Mouse (Mus musculus) v-Abl transformed pro-B cells (cell line): ENCODE measurements around the gene Ifitm5.

ENCODE experiments used
- in situ Hi-C, 2 experiments: fragments of 400-800 bp; cut with MboI; formaldehyde crosslinking; loops; one replicate each; pipeline ENCODE4 v1.15.1; 2025; ENCODE audit not compliant: unreplicated experiment in 2 of 2

Gene Ifitm5

GRCm38 (mm10) chr7:140967862-140968591 is 17.9 kb upstream of the Ifitm5 start:
- in situ Hi-C loops = loop anchor here in 1 of 2 experiments (25.0 kb wide), 1 partner anchor 219 kb away; the partner anchor contains the start of genes Hras and Lrrc56

- in situ Hi-C loops = loop anchor here in 1 of 2 experiments (25.0 kb wide), 1 partner anchor 220 kb away; the partner anchor contains the start of genes Hras and Lrrc56
These were observed 16.8 kb upstream of the Ifitm5 start, which contains the start of gene Ifitm1 for GRCm38 (mm10) chr7:140966921-140967320. Gene Ifitm1, plus strand, starts transcription at chr7:140967221.

GRCm38 (mm10) chr7:140962733-140963132 is 12.6 kb upstream of the Ifitm5 start:
- in situ Hi-C loops = loop anchor here in 1 of 2 experiments (25.0 kb wide), 1 partner anchor 225 kb away; the partner anchor contains the start of genes Hras and Lrrc56

GRCm38 (mm10) chr7:140961416-140961815 is 11.3 kb upstream of the Ifitm5 start:
- in situ Hi-C loops = loop anchor here in 1 of 2 experiments (25.0 kb wide), 1 partner anchor 226 kb away; the partner anchor contains the start of genes Hras and Lrrc56

DNA sequence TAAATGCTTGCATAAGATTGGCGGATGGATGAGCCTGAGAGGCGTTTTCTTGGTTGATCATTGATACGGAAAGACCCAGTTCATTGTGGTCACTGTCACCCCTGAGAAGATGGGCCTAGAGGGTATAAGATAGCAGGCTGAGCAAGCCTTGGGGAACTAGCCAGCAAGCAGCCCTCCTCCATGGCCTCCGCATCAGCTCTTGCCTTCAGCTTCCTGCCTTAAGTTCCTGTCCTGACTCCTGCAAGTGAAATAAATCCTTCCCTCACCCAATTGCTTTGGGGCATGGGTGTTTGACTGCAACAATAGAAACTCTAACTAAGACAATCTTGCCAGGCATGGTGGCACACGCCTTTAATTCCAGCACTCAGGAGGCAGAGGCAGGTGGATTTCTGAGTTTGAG is 9.9 kb upstream of the Ifitm5 start:
- in situ Hi-C loops = loop anchor here in 1 of 2 experiments (25.0 kb wide), 1 partner anchor 227 kb away; the partner anchor contains the start of genes Hras and Lrrc56

GRCm38 (mm10) chr7:140959181-140959901 is 9.2 kb upstream of the Ifitm5 start:
- in situ Hi-C loops = loop anchor here (5.0 to 25.0 kb wide), 5 partner anchors 38 to 228 kb away; partner anchors contain the start of genes Hras (in 1 of the 2), Ifitm3 (in 1 of the 2) and Lrrc56 (in 1 of the 2)

DNA sequence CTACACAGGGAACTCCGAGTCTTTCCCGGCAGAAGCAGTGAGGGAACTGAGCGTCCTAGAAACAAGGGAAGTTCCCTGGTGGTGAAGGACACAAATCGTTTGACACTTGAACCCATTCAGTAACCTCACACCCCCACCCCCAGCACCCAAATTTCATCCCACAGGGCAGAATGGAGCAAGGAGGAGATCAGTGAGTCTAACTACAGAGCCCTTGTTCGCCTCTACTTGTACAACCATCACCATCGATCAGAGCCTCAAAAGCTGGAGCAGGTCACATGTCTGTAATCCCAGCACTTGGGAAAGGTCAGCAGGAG is 6.4 kb upstream of the Ifitm5 start:
- in situ Hi-C loops = loop anchor here (5.0 to 25.0 kb wide), 5 partner anchors 41 to 231 kb away; partner anchors contain the start of genes Hras (in 1 of the 2), Ifitm3 (in 1 of the 2) and Lrrc56 (in 1 of the 2)

GRCm38 (mm10) chr7:140955758-140956555 is 5.9 kb upstream of the Ifitm5 start, which contains the start of the genes Gm45717 and Ifitm2:
Gene Gm45717, minus strand, starts transcription at chr7:140955937.
Gene Ifitm2, minus strand, starts transcription at chr7:140955987.
- in situ Hi-C loops = loop anchor here (5.0 to 25.0 kb wide), 5 partner anchors 41 to 231 kb away; partner anchors contain the start of genes Hras (in 1 of the 2), Ifitm3 (in 1 of the 2) and Lrrc56 (in 1 of the 2)

- in situ Hi-C loops = loop anchor here (5.0 to 25.0 kb wide), 5 partner anchors 42 to 232 kb away; partner anchors contain the start of genes Hras (in 1 of the 2), Ifitm3 (in 1 of the 2) and Lrrc56 (in 1 of the 2)
These were observed 5.3 kb upstream of the Ifitm5 start for GRCm38 (mm10) chr7:140955342-140955741.

DNA sequence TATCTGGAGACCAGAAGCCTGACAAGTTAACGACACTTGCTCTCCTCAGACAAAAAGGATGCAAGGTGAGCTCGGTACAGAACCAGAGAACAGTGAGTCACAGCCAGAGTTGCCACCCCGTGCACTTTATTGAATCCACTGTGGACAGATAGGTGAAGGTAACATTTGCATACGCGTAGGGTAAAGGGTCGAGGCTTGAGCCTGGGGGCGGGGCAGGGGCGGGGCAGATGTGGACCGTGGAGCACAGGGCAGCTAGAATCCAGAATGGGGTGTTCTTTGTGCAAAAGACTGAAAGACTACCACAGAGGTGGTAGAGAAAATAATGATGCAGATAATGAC is 4.6 kb upstream of the Ifitm5 start:
- in situ Hi-C loops = loop anchor here (5.0 to 25.0 kb wide), 5 partner anchors 43 to 233 kb away; partner anchors contain the start of genes Hras (in 1 of the 2), Ifitm3 (in 1 of the 2) and Lrrc56 (in 1 of the 2)

DNA sequence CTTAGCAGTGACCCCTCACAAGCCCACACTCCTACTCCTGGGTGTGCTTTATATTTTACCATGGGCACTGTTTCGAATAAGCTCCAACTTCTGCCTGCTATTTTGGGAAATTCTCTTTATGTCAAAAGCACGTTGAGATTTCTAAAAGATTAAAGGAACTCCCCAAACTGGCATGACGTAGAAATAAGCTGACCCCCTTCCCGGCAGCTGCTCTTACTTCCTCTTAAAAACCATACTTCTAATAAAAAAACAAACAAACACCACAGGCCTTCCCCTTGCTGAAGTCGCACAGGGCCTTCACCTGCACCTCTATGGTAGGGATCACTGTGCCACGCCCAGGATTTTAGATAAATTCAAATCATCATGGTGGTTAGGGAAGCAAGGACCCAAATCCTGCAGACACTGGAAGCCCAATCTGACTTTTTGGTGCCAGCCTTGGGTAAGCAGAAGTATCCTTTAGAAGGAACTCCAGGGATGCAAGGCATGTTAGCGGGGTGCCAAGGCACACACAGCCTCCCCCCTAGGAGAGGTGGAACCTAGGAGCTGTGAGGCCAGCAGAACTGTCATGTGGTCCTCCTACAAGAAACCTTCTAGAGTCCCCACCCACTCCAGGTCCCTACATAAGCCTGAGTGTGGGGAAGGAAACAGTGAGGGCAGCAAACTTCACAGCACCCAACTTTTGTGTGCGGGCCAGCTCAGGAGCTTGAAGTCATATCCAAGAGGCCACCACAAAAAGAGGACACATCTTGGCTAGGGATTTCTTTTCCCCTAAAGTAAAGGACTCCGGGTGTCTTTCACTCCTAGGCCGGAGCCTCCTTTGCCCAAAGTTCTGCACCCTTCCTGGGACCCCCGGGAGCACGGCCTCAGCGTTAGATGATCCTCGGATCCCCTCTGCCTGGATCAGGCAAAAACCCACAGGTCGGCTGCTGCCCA is 4.0 kb upstream of the Ifitm5 start:
- in situ Hi-C loops = loop anchor here in 1 of 2 experiments (25.0 kb wide), 1 partner anchor 233 kb away; the partner anchor contains the start of genes Hras and Lrrc56

DNA sequence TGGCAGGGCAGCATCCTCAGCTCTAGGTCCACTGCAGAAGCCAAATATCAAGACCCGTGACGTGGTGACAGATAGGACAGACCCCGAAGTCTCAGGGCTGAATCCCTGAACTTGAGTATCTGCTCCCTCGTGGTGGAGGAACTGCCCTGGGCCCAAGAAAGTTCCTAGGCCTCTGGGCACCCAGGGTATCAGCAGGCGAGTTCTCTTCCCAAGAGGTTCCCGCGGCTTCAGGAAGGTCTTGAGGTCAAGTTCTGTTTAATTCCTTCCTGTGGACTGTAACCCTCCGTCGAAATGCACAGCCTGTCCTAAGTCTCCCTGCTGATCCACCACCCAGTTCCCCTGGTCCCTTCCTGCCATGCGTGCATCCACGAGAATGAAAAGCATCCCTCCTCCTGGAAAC is 3.0 kb upstream of the Ifitm5 start:
- in situ Hi-C loops = loop anchor here in 1 of 2 experiments (25.0 kb wide), 1 partner anchor 234 kb away; the partner anchor contains the start of genes Hras and Lrrc56

DNA sequence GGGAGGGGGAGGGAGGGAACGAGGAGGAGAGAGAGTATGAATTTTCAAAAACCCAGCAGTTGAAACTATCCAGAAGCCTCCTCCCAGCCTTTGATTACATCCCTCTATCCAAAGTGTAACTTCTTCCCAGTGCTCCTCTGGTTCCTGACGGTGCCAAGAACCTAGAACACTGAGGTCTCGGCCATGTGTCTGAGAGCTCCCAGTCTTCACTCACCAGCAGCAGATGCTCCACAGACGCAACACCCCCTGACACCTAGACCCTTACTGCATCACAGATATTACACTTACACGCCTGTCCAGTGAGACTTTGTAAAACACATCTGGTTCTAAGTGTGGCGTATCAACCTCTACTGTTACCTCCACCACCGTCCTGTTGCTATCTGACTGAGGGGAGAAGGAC is 2.4 kb upstream of the Ifitm5 start:
- in situ Hi-C loops = loop anchor here in 1 of 2 experiments (25.0 kb wide), 1 partner anchor 235 kb away; the partner anchor contains the start of genes Hras and Lrrc56

DNA sequence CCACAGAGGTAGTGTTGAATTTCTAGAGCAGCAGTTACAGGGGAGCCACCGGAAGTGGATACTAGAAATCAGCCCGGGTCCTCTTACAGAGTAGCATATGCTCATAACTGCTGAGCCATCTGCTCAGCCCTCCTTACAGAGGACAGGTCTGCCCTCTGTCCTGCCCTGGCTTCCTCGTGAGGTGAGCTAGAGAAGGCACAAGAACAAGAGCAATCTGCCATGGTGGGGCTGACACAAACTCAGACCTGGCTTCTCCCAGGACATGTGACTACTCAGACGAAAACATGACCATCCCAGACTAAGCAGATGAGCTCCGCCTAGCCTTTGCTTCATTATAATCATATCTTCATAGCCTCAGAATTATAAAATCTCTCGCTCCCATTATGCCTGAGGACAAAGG is 1.7 kb upstream of the Ifitm5 start:
- in situ Hi-C loops = loop anchor here in 1 of 2 experiments (25.0 kb wide), 1 partner anchor 236 kb away; the partner anchor contains the start of genes Hras and Lrrc56

GRCm38 (mm10) chr7:140951051-140951450 is 960 bp upstream of the Ifitm5 start:
- in situ Hi-C loops = loop anchor here in 1 of 2 experiments (25.0 kb wide), 1 partner anchor 236 kb away; the partner anchor contains the start of genes Hras and Lrrc56

- in situ Hi-C loops = loop anchor here in 1 of 2 experiments (5.0 kb wide), 1 partner anchor 37 kb away; no protein-coding TSS in a partner anchor
These were observed 836 bp downstream of the Ifitm5 start for GRCm38 (mm10) chr7:140949255-140949654.

DNA sequence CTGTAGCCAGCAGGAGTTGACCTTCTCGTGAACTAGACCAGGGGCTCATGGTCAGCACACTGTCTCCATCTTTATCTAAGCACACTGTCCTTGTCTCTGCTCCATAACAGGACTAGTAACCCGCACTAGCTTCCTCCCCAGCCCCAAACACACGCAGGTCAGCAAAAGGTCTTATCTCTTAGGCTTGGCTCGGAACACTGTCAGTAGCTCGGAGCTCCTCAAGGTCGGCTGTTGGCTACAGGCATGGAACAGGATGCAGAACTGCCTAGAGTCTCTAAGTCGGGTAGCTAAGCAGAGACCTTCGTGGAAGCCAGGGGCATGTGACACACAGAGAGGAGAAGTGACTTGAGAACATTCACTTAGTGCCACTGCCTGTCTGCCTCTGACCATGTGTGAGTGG is 1.9 kb downstream of the Ifitm5 start:
- in situ Hi-C loops = loop anchor here in 1 of 2 experiments (5.0 kb wide), 1 partner anchor 36 kb away; no protein-coding TSS in a partner anchor

DNA sequence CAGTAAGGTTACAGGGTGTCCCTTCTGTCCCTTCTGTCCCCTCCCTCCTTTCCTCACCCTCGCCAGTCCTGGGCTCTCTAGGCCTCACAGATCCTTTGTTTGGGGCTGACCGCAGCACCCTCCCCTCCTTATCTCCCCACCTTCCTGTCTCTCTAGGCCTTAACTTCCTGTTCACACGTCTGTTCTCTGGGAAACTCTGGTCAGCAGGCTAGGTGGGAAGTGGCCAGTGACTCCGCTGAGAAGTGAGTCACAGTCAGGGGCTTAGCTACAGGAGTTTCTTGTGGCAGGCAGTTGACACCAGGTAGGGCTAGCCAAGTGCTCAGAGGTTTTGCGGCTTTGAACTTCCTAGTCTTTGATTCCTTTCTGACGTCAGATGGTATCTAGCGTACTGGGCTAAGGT is 3.1 kb downstream of the Ifitm5 start:
- in situ Hi-C loops = loop anchor here in 1 of 2 experiments (5.0 kb wide), 1 partner anchor 35 kb away; no protein-coding TSS in a partner anchor
